8 mouse cellular contexts compared by ENCODE assay signal in genomic region chr12:108004701-108005487, GRCm38 (mm10). TPM values are rescaled to one million over a fixed set of nuclear protein-coding genes. Genes with fewer than 3 reads are reported as not detected.
DNase-seq lines count a peak whose midpoint lies in the region; ATAC-seq and TF ChIP-seq lines count a peak whose summit lies in the region.

No protein-coding gene starts in this region.

- H3K4me1 ChIP-seq in heart, embryonic 12.5 days (replicated peaks) = peaks cover 19% of the 10 kb centered on the region
- H3K4me1 ChIP-seq in cortical plate, adult 2 months (ENCODE audit: control insufficient read depth, insufficient read depth, low read length) = peaks cover 8% of the 10 kb centered on the region
- peaks cover 10% of the 10 kb centered on the region for H3K4me1 ChIP-seq in hindbrain, postnatal 0 days (ENCODE audit: insufficient read depth, low read length)
- H3K4me1 ChIP-seq in neural tube, embryonic 11.5 days (ENCODE audit: control insufficient read depth, insufficient read depth, low read length) = peaks cover 12% of the 10 kb centered on the region

- ATAC-seq in heart, embryonic 12.5 days (ENCODE audit: insufficient number of reproducible peaks, low FRiP score) = peak; percentile 37; the same call in 1 of the 2 replicates
- no peak for ATAC-seq in hindbrain, postnatal 0 days
- no peak; the same call in 1 of the 2 replicates for ATAC-seq in neural tube, embryonic 11.5 days (ENCODE audit: insufficient read depth, low FRiP score, low TSS enrichment)

- H3K9ac ChIP-seq in heart, embryonic 12.5 days = peak overlapping the region; percentile 59
- no peak overlapping the region for H3K9ac ChIP-seq in hindbrain, postnatal 0 days (replicated peaks; ENCODE audit: low read length)
- H3K9ac ChIP-seq in neural tube, embryonic 11.5 days (ENCODE audit: low read length) = peak overlapping the region; percentile 46

- peak overlapping the region; percentile 86 for H3K4me3 ChIP-seq in heart, embryonic 12.5 days
- H3K4me3 ChIP-seq in cortical plate, adult 2 months (ENCODE audit: insufficient read depth, low read length) = peak overlapping the region; percentile 2; the same call in 1 of the 2 replicates
- H3K4me3 ChIP-seq in hindbrain, postnatal 0 days (ENCODE audit: low read length) = peak overlapping the region; percentile 61
- peak overlapping the region; percentile 89 for H3K4me3 ChIP-seq in neural tube, embryonic 11.5 days (ENCODE audit: low read depth, low read length)

- H3K27me3 ChIP-seq in heart, embryonic 12.5 days (replicated peaks) = peaks cover 52% of the 10 kb centered on the region
- H3K27me3 ChIP-seq in hindbrain, postnatal 0 days (ENCODE audit: insufficient read depth, low read length) = peaks cover 5% of the 10 kb centered on the region
- H3K27me3 ChIP-seq in neural tube, embryonic 11.5 days (ENCODE audit: control insufficient read depth, insufficient read depth, low read length) = peaks cover 12% of the 10 kb centered on the region

- no peaks in the 10 kb centered on the region for H3K9me3 ChIP-seq in heart, embryonic 12.5 days (replicated peaks)
- H3K9me3 ChIP-seq in hindbrain, postnatal 0 days (ENCODE audit: low read length) = no peaks in the 10 kb centered on the region
- H3K9me3 ChIP-seq in neural tube, embryonic 11.5 days (ENCODE audit: control insufficient read depth, low read length) = no peaks in the 10 kb centered on the region

- WGBS in heart, embryonic 12.5 days = under 1% methylated on average over 43 of the region's 43 CpGs
- 3% methylated on average over 43 of the region's 43 CpGs for WGBS in hindbrain, postnatal 0 days
- under 1% methylated on average over 41 of the region's 43 CpGs for WGBS in neural tube, embryonic 11.5 days

- no peak for TF ChIP-seq CTCF in cortical plate, adult 2 months (IDR thresholded peaks at IDR 0.05; ENCODE audit: extremely low read depth, insufficient read depth, low read length)
- no peak; the same call in 1 of the 2 replicates for TF ChIP-seq CTCF in hindbrain, postnatal 0 days (IDR thresholded peaks at IDR 0.05; ENCODE audit: low read depth)

- no peak overlapping the region for H3K27ac ChIP-seq in heart, embryonic 12.5 days (ENCODE audit: poor library complexity, severe bottlenecking)
- H3K27ac ChIP-seq in cortical plate, adult 2 months (ENCODE audit: insufficient read depth, low read length) = no peak overlapping the region; the same call in 1 of the 2 replicates
- no peak overlapping the region for H3K27ac ChIP-seq in hindbrain, postnatal 0 days
- no peak overlapping the region; the same call in 1 of the 2 replicates for H3K27ac ChIP-seq in neural tube, embryonic 11.5 days (ENCODE audit: low read depth, low read length)

- no peak for TF ChIP-seq POLR2A in cortical plate, adult 2 months (IDR thresholded peaks at IDR 0.05; ENCODE audit: extremely low read depth, insufficient read depth, low read length)

- H3K36me3 ChIP-seq in heart, embryonic 12.5 days = no peaks in the 10 kb centered on the region
- H3K36me3 ChIP-seq in hindbrain, postnatal 0 days (ENCODE audit: insufficient read depth, low read length) = no peaks in the 10 kb centered on the region
- H3K36me3 ChIP-seq in neural tube, embryonic 11.5 days (ENCODE audit: control insufficient read depth, insufficient read depth, low read length) = no peaks in the 10 kb centered on the region

- H3K4me2 ChIP-seq in heart, embryonic 12.5 days = peak overlapping the region; percentile 98
- peak overlapping the region; percentile 93 for H3K4me2 ChIP-seq in hindbrain, postnatal 0 days (ENCODE audit: low read depth, low read length)
- H3K4me2 ChIP-seq in neural tube, embryonic 11.5 days (ENCODE audit: low read depth) = peak overlapping the region; percentile 87

- DNase-seq in heart, postnatal 4 days = no peak
- no peak for DNase-seq in hindbrain, postnatal 0 days (ENCODE audit: low spot score)
- peak; percentile 65 for DNase-seq in neural tube, embryonic 11.5 days (ENCODE audit: low spot score)
- no peak for DNase-seq in urinary bladder, postnatal 4 days (ENCODE audit: low spot score in 2 of 2)
- DNase-seq in urinary bladder, postnatal 36 days (ENCODE audit: low spot score in 2 of 2) = no peak
- no peak for DNase-seq in right cerebral cortex, postnatal 36 days (ENCODE audit: low spot score in 2 of 2)

RNA-seq across cellular contexts. Expression of gene Bcl11b, which starts 1.5 kb away (rescaled TPM):
- polyA plus RNA-seq in heart, embryonic 12.5 days (2016; fragmentation: Nextera tagmentation; extraction: Ambion mirVana) = 4.9 and 5.0 TPM in 2 replicates
- total RNA-seq in heart, postnatal 4 days (2021) = 1 to 10 TPM; 1.5 to 1.6 TPM
- 23.9 and 27.2 TPM in 2 replicates for polyA plus RNA-seq in cortical plate, adult 2 months (2012; rRNA removed)
- total RNA-seq in hindbrain, postnatal 0 days (2014; rRNA removed) = 30.0 and 31.6 TPM in 2 replicates
- polyA plus RNA-seq in hindbrain, postnatal 0 days (2015; fragmentation: Nextera tagmentation; extraction: Ambion mirVana) = 9.8 and 12.0 TPM in 2 replicates
- 9.4 and 9.5 TPM in 2 replicates for polyA plus RNA-seq in neural tube, embryonic 11.5 days (2014; fragmentation: Nextera tagmentation; extraction: Ambion mirVana)

Comparison
In these comparisons a context has a peak if more than half of its experiments do, and no peak if none do; other contexts are left out.
1. H3K4me3 ChIP-seq: peak in every context shown above with its lines; median percentile 89 in neural tube, embryonic 11.5 days; 86 in heart, embryonic 12.5 days; 61 in hindbrain, postnatal 0 days; 2 in cortical plate, adult 2 months.